Mouse (Mus musculus) CD8-positive naive resting alpha-beta T cell, adult 2 months (primary cell): ENCODE measurements around the gene Akna.

Experiments
- DNase-seq, 2 experiments: peaks; one replicate each; pipeline ENCODE4 v3.0.0; 2022; ENCODE audit warnings: low read depth in 2 of 2, low spot score in 2 of 2

Akna gene

GRCm38 (mm10) chr4:63333403-63333802 lies 69.8 kb downstream of the Akna start:
- no peak for DNase-seq

- no peak for DNase-seq
These were observed 79.8 kb downstream of the Akna start for GRCm38 (mm10) chr4:63323275-63323815.

- DNase-seq: peak in 1 of 2 experiments; percentile 28
These were observed 83.6 kb downstream of the Akna start for GRCm38 (mm10) chr4:63319566-63319965.
